Mouse (Mus musculus) midbrain, postnatal 0 days (tissue): ENCODE results near the gene Slit3. TPM values are rescaled to one million over a fixed set of nuclear protein-coding genes. Genes with fewer than 3 reads are reported as not detected.

Experiments used
- ATAC-seq: fragments of 200-750 bp; cut with Nextera tagmentation; 2 replicates; pipeline ENCODE4 v1.8.0; 2017; ENCODE audit warnings: moderate number of reproducible peaks, mild to moderate bottlenecking, moderate TSS enrichment, moderate library complexity; ENCODE audit not compliant: low FRiP score
- DNase-seq: peaks from one replicate; pipeline ENCODE4 v3.0.0-alpha.2; 2015; ENCODE audit warnings: low spot score
- H3K27ac ChIP-seq: fragments of 300-500 bp; sonication (generic); 2 replicates; pipeline ENCODE4 v1.5.1; 2014; ENCODE audit warnings: low read depth, mild to moderate bottlenecking, low read length, mixed read lengths
- H3K27me3 ChIP-seq: fragments of 300-500 bp; sonication (generic); 2 replicates; pipeline ENCODE4 v1.6.1; 2014; ENCODE audit warnings: low read length, control low read depth, mixed read lengths; ENCODE audit not compliant: insufficient read depth
- H3K36me3 ChIP-seq: fragments of 300-500 bp; sonication (generic); 2 replicates; pipeline ENCODE4 v1.6.1; 2014; ENCODE audit warnings: low read length, control low read depth, mixed read lengths; ENCODE audit not compliant: insufficient read depth
- H3K4me1 ChIP-seq: fragments of 300-500 bp; sonication (generic); 2 replicates; pipeline ENCODE4 v1.6.1; 2014; ENCODE audit warnings: mild to moderate bottlenecking, control low read depth, antibody characterized with exemption, low read length, mixed read lengths; ENCODE audit not compliant: insufficient read depth
- H3K4me2 ChIP-seq: fragments of 300-500 bp; sonication (generic); 2 replicates; pipeline ENCODE4 v1.6.1; 2014; ENCODE audit warnings: low read depth, mild to moderate bottlenecking, low read length, mixed read lengths; ENCODE audit not compliant: poor library complexity, severe bottlenecking
- H3K4me3 ChIP-seq: fragments of 300-500 bp; sonication (generic); 2 replicates; pipeline ENCODE4 v1.5.1; 2014; ENCODE audit warnings: low read depth, mild to moderate bottlenecking, low read length, moderate library complexity
- H3K9ac ChIP-seq: fragments of 300-500 bp; sonication (generic); replicated peaks from 2 replicates; pipeline ENCODE4 v1.6.1; 2014; ENCODE audit warnings: mild to moderate bottlenecking, low read length, moderate library complexity, mixed read lengths; ENCODE audit not compliant: poor library complexity, severe bottlenecking
- H3K9me3 ChIP-seq: fragments of 300-500 bp; sonication (generic); 2 replicates; pipeline ENCODE4 v1.6.1; 2016; ENCODE audit warnings: low read length, control low read depth
- CTCF ChIP-seq: IDR thresholded peaks from 2 replicates; pipeline ENCODE4 v1.5.1; 2016; ENCODE audit warnings: antibody characterized with exemption, mild to moderate bottlenecking
- WGBS: fragments of 180-500 bp; shearing (Covaris S2); extraction: QIAGEN DNeasy Blood & Tissue Kit; methylation state at CpG from one replicate; pipeline ENCODE4 v1.1.7; 2014; 5-methylcytosine and 5-hydroxymethylcytosine counted together
- polyA plus RNA-seq: library from polyadenylated mRNA; unstranded; fragments of >200 nt; fragmentation: Nextera tagmentation; extraction: Ambion mirVana; gene quantifications from 2 replicates; pipeline ENCODE4 v1.2.1, GENCODE M21; 2015
- total RNA-seq: library from RNA; depleted of rRNA; stranded (reverse); fragments of >200 nt; gene quantifications from 2 replicates; pipeline ENCODE4 v1.2.3, GENCODE M21; 2014

The Slit3 gene
- total and polyA plus RNA-seq, 2 experiments from 2014 or later = 3.6 to 7.7 TPM

GRCm38 (mm10) chr11:35597882-35598281 is 476.9 kb downstream of the Slit3 start:
- H3K9me3 ChIP-seq = no peaks in the 10 kb centered on the region
- ATAC-seq = no peak
- H3K9ac ChIP-seq = no peak overlapping the region
- no peak overlapping the region for H3K27ac ChIP-seq
- 57% methylated on average over 6 of the region's 6 CpGs for WGBS
- DNase-seq = no peak
- H3K36me3 ChIP-seq = no peaks in the 10 kb centered on the region
- no peaks in the 10 kb centered on the region for H3K27me3 ChIP-seq
- no peak for TF ChIP-seq CTCF
- H3K4me3 ChIP-seq = no peak overlapping the region
- H3K4me1 ChIP-seq = 0 out of 2 replicates have a peak, but pooled peaks cover 2% of the 10 kb centered on the region
- H3K4me2 ChIP-seq = no peak overlapping the region

GRCm38 (mm10) chr11:35598732-35599131 is 477.7 kb downstream of the Slit3 start:
- Histone ChIP-seq H3K27ac (no peak overlapping the region), H3K4me1 (0 out of 2 replicates have a peak, but pooled peaks cover 3% of the 10 kb centered on the region), H3K36me3 (no peaks in the 10 kb centered on the region), H3K27me3 (no peaks in the 10 kb centered on the region), H3K4me3 (no peak overlapping the region), H3K9ac (no peak overlapping the region), H3K9me3 (no peaks in the 10 kb centered on the region), H3K4me2 (no peak overlapping the region)
- ATAC-seq (no peak), DNase-seq (no peak)
- WGBS = 42% methylated on average over 7 of the region's 7 CpGs
- TF ChIP-seq CTCF = no peak

- peak; percentile 53 for DNase-seq
- no peaks in the 10 kb centered on the region for H3K27me3 ChIP-seq
- TF ChIP-seq CTCF = no peak
- H3K4me2 ChIP-seq = no peak overlapping the region
- WGBS = 48% methylated on average over 10 of the region's 10 CpGs
- H3K9me3 ChIP-seq = no peaks in the 10 kb centered on the region
- ATAC-seq = no peak
- H3K36me3 ChIP-seq = no peaks in the 10 kb centered on the region
- H3K9ac ChIP-seq = no peak overlapping the region
- 0 out of 2 replicates have a peak, but pooled peaks cover 3% of the 10 kb centered on the region for H3K4me1 ChIP-seq
- no peak overlapping the region for H3K4me3 ChIP-seq
- H3K27ac ChIP-seq = no peak overlapping the region
Measured at GRCm38 (mm10) chr11:35601652-35602240, 480.7 kb downstream of the Slit3 start.

DNA sequence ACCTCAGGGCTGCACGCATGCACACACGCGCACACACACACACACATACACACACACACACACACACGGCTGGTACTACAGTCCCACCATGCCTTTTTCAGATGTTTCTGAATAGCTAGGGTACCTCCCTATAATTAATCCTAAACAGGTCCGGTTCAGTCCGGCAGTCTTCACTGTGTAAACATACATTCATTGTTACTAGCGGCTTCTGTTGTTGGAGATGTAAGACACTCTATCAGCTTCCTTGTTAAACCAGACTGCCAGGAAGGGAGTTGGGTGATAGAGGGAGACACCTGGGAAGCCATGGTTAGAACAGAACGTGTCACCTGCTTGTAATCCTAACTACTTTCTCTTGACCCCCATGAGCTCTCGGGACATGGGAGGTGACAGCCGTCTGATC is 481.6 kb downstream of the Slit3 start:
- no peak overlapping the region for H3K4me2 ChIP-seq
- 0 out of 2 replicates have a peak, but pooled peaks cover 3% of the 10 kb centered on the region for H3K4me1 ChIP-seq
- H3K27me3 ChIP-seq = no peaks in the 10 kb centered on the region
- H3K27ac ChIP-seq = no peak overlapping the region
- ATAC-seq (no peak), DNase-seq (no peak)
- WGBS = 70% methylated on average over 10 of the region's 10 CpGs
- H3K9ac ChIP-seq = no peak overlapping the region
- TF ChIP-seq CTCF = no peak
- no peaks in the 10 kb centered on the region for H3K36me3 ChIP-seq
- no peaks in the 10 kb centered on the region for H3K9me3 ChIP-seq
- H3K4me3 ChIP-seq = no peak overlapping the region

DNA sequence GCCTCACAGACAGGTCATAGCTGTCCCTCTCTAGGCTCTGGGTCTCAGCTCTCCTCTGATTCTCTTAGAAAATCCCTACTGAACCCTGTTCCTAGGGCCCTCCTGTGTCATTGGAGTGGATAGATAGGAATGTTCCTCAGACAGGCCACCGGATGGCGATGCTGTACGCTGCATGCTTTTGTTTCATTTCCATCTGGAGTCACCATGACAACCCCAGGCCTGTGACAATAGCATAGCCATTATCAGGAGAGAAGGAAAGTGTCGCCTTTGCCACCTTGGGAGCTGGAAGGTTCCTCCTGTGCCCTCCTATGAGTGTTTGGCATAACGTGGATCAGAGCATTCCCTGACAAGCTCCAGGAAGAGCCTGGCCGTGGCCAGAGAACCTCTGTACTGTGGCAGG is 482.9 kb downstream of the Slit3 start:
- H3K4me2 ChIP-seq = no peak overlapping the region
- no peaks in the 10 kb centered on the region for H3K9me3 ChIP-seq
- H3K4me1 ChIP-seq = 0 out of 2 replicates have a peak, but pooled peaks cover 3% of the 10 kb centered on the region
- H3K9ac ChIP-seq = no peak overlapping the region
- no peak overlapping the region for H3K4me3 ChIP-seq
- peak; percentile 81 for DNase-seq
- no peaks in the 10 kb centered on the region for H3K36me3 ChIP-seq
- 0 out of 2 replicates have a peak, but pooled peaks have one; percentile 20 for ATAC-seq
- TF ChIP-seq CTCF = peak; percentile 78
- no peak overlapping the region for H3K27ac ChIP-seq
- no peaks in the 10 kb centered on the region for H3K27me3 ChIP-seq
- 67% methylated on average over 6 of the region's 6 CpGs for WGBS

GRCm38 (mm10) chr11:35604848-35605790 is 484.1 kb downstream of the Slit3 start:
- Histone ChIP-seq H3K27me3 (no peaks in the 10 kb centered on the region), H3K36me3 (no peaks in the 10 kb centered on the region), H3K9ac (no peak overlapping the region), H3K4me2 (no peak overlapping the region), H3K4me1 (0 out of 2 replicates have a peak, but pooled peaks cover 3% of the 10 kb centered on the region), H3K27ac (no peak overlapping the region), H3K9me3 (no peaks in the 10 kb centered on the region), H3K4me3 (no peak overlapping the region)
- DNase-seq (peak; percentile 58), ATAC-seq (no peak)
- WGBS = 54% methylated on average over 18 of the region's 18 CpGs
- no peak for TF ChIP-seq CTCF
